Comparison of ENCODE assay signal across 9 mouse cellular contexts in genomic region chr7:25279861-25280791, GRCm38 (mm10). TPM values are rescaled to one million over a fixed set of nuclear protein-coding genes. Genes with fewer than 3 reads are reported as not detected.
DNase-seq lines count a peak whose midpoint lies in the region; ATAC-seq and TF ChIP-seq lines count a peak whose summit lies in the region.
"Had no signal": no experiment of that assay in that cellular context is flagged by ENCODE, and none has a peak within 500 bp of the region (broad histone marks: within the 10 kb centered on the region; RNA-seq: fewer than 3 reads in every experiment).

No protein-coding gene starts in this region.

- no peak for TF ChIP-seq CTCF in thymus, adult 2 months (IDR thresholded peaks at IDR 0.05; ENCODE audit: borderline replicate concordance, control insufficient read depth, extremely low read depth, insufficient read depth, low read length, poor library complexity)
- no peak for TF ChIP-seq CTCF in hindbrain, postnatal 0 days (IDR thresholded peaks at IDR 0.05; ENCODE audit: low read depth)

- H3K4me3 ChIP-seq in thymus, adult 2 months (ENCODE audit: control insufficient read depth, insufficient read depth, low read length): peak overlapping the region; percentile 58
- H3K4me3 ChIP-seq in hindbrain, postnatal 0 days (ENCODE audit: low read length): peak overlapping the region; percentile 54
- H3K4me3 ChIP-seq in liver, embryonic 12.5 days: peak overlapping the region; percentile 67
- peak overlapping the region; percentile 60 for H3K4me3 ChIP-seq in neural tube, embryonic 11.5 days (ENCODE audit: low read depth, low read length)

- peak; percentile 17 for DNase-seq in thymus, adult 2 months
- no peak for DNase-seq in thymus, postnatal 25 days
- peak; percentile 52 to 61 for DNase-seq in cerebellum, adult 18-20 months
- peak; percentile 59 for DNase-seq in gastrocnemius, postnatal 10 days
- peak; percentile 42 for DNase-seq in hindbrain, postnatal 0 days (ENCODE audit: low spot score)
- DNase-seq in neural tube, embryonic 11.5 days (ENCODE audit: low spot score): peak; percentile 48
- DNase-seq in spleen, adult 12 weeks (ENCODE audit: low spot score): no peak

- H3K36me3 ChIP-seq in thymus, adult 2 months (ENCODE audit: control insufficient read depth, insufficient read depth, low read length): peaks cover under 1% of the 10 kb centered on the region
- H3K36me3 ChIP-seq in hindbrain, postnatal 0 days (ENCODE audit: insufficient read depth, low read length): no peaks in the 10 kb centered on the region
- H3K36me3 ChIP-seq in liver, embryonic 12.5 days: peaks cover 8% of the 10 kb centered on the region
- H3K36me3 ChIP-seq in neural tube, embryonic 11.5 days (ENCODE audit: control insufficient read depth, insufficient read depth, low read length): peaks cover 3% of the 10 kb centered on the region; the same call in 1 of the 2 replicates

- no peaks in the 10 kb centered on the region for H3K9me3 ChIP-seq in hindbrain, postnatal 0 days (ENCODE audit: low read length)
- no peaks in the 10 kb centered on the region for H3K9me3 ChIP-seq in liver, embryonic 12.5 days (replicated peaks)
- no peaks in the 10 kb centered on the region for H3K9me3 ChIP-seq in neural tube, embryonic 11.5 days (ENCODE audit: control insufficient read depth, low read length)

- no peak for TF ChIP-seq POLR2A in thymus, adult 2 months (IDR thresholded peaks at IDR 0.05; ENCODE audit: control insufficient read depth, extremely low read depth, insufficient read depth, low read length, poor library complexity)

- peak overlapping the region; percentile 75 for H3K9ac ChIP-seq in hindbrain, postnatal 0 days (replicated peaks; ENCODE audit: low read length)
- peak overlapping the region; percentile 87 for H3K9ac ChIP-seq in liver, embryonic 12.5 days
- peak overlapping the region; percentile 74 for H3K9ac ChIP-seq in neural tube, embryonic 11.5 days (ENCODE audit: low read length)

- no peaks in the 10 kb centered on the region for H3K27me3 ChIP-seq in thymus, adult 2 months (ENCODE audit: control insufficient read depth, insufficient read depth, low read length)
- no peaks in the 10 kb centered on the region for H3K27me3 ChIP-seq in hindbrain, postnatal 0 days (ENCODE audit: insufficient read depth, low read length)
- no peaks in the 10 kb centered on the region for H3K27me3 ChIP-seq in liver, embryonic 12.5 days (replicated peaks)
- H3K27me3 ChIP-seq in neural tube, embryonic 11.5 days (ENCODE audit: control insufficient read depth, insufficient read depth, low read length): no peaks in the 10 kb centered on the region

- peak overlapping the region; percentile 92 for H3K4me2 ChIP-seq in hindbrain, postnatal 0 days (ENCODE audit: low read depth, low read length)
- H3K4me2 ChIP-seq in liver, embryonic 12.5 days: peak overlapping the region; percentile 99
- peak overlapping the region; percentile 84 for H3K4me2 ChIP-seq in neural tube, embryonic 11.5 days (ENCODE audit: low read depth)

- ATAC-seq in hindbrain, postnatal 0 days: no peak
- no peak for ATAC-seq in liver, embryonic 12.5 days
- ATAC-seq in neural tube, embryonic 11.5 days (ENCODE audit: insufficient read depth, low FRiP score, low TSS enrichment): no peak

- peaks cover 59% of the 10 kb centered on the region for H3K4me1 ChIP-seq in thymus, adult 2 months (replicated peaks; ENCODE audit: control insufficient read depth, insufficient read depth, low read length)
- H3K4me1 ChIP-seq in hindbrain, postnatal 0 days (ENCODE audit: insufficient read depth, low read length): peaks cover 40% of the 10 kb centered on the region
- H3K4me1 ChIP-seq in liver, embryonic 12.5 days: peaks cover 86% of the 10 kb centered on the region
- peaks cover 49% of the 10 kb centered on the region for H3K4me1 ChIP-seq in neural tube, embryonic 11.5 days (ENCODE audit: control insufficient read depth, insufficient read depth, low read length)

- 22% methylated on average over 6 of the region's 6 CpGs for WGBS in thymus, adult 2 months
- WGBS in hindbrain, postnatal 0 days: 5% methylated on average over 6 of the region's 6 CpGs
- 3% methylated on average over 6 of the region's 6 CpGs for WGBS in liver, embryonic 12.5 days (ENCODE audit: insufficient replicate concordance)
- 1% methylated on average over 6 of the region's 6 CpGs for WGBS in neural tube, embryonic 11.5 days

- peak overlapping the region; percentile 24; the same call in 1 of the 2 replicates for H3K27ac ChIP-seq in thymus, adult 2 months (ENCODE audit: control insufficient read depth, insufficient read depth, low read length)
- peak overlapping the region; percentile 99 for H3K27ac ChIP-seq in hindbrain, postnatal 0 days
- H3K27ac ChIP-seq in liver, embryonic 12.5 days: peak overlapping the region; percentile 97
- H3K27ac ChIP-seq in neural tube, embryonic 11.5 days (ENCODE audit: low read depth, low read length): peak overlapping the region; percentile 97

RNA-seq across cellular contexts. Expression of gene Cic, which starts 12.6 kb away (rescaled TPM):
- polyA plus RNA-seq in thymus, adult 2 months (2012; rRNA removed): 270 and 297 TPM in 2 replicates
- total RNA-seq in gastrocnemius, postnatal 10 days (2021): 10 to 100 TPM; 65.7 to 73.4 TPM
- 153 and 155 TPM in 2 replicates for total RNA-seq in hindbrain, postnatal 0 days (2014; rRNA removed)
- 28.2 and 30.6 TPM in 2 replicates for polyA plus RNA-seq in hindbrain, postnatal 0 days (2015; fragmentation: Nextera tagmentation; extraction: Ambion mirVana)
- polyA plus RNA-seq in liver, embryonic 12.5 days (2016; fragmentation: Nextera tagmentation; extraction: Ambion mirVana): 17.0 TPM in 2 replicates
- polyA plus RNA-seq in neural tube, embryonic 11.5 days (2014; fragmentation: Nextera tagmentation; extraction: Ambion mirVana): 30.4 and 38.2 TPM in 2 replicates

RNA-seq across cellular contexts. Expression of gene Pafah1b3, which starts 17.7 kb away (rescaled TPM):
- polyA plus RNA-seq in thymus, adult 2 months (2012; rRNA removed): 138 and 140 TPM in 2 replicates
- 10 to 100 TPM in 1 of 2 experiments, 1 to 10 TPM in 1; 7.5 to 12.3 TPM for total RNA-seq in gastrocnemius, postnatal 10 days (2021)
- total RNA-seq in hindbrain, postnatal 0 days (2014; rRNA removed): 534 and 592 TPM in 2 replicates
- 469 and 484 TPM in 2 replicates for polyA plus RNA-seq in hindbrain, postnatal 0 days (2015; fragmentation: Nextera tagmentation; extraction: Ambion mirVana)
- 44.1 and 51.0 TPM in 2 replicates for polyA plus RNA-seq in liver, embryonic 12.5 days (2016; fragmentation: Nextera tagmentation; extraction: Ambion mirVana)
- 321 and 324 TPM in 2 replicates for polyA plus RNA-seq in neural tube, embryonic 11.5 days (2014; fragmentation: Nextera tagmentation; extraction: Ambion mirVana)

RNA-seq across cellular contexts. Expression of gene Prr19, which starts 21.1 kb away (rescaled TPM):
- polyA plus RNA-seq in thymus, adult 2 months (2012; rRNA removed): 0.08 TPM in 1 of 2 replicates, not detected in the other
- total RNA-seq in gastrocnemius, postnatal 10 days (2021): not detected
- total RNA-seq in hindbrain, postnatal 0 days (2014; rRNA removed): 0.93 and 1.4 TPM in 2 replicates
- polyA plus RNA-seq in hindbrain, postnatal 0 days (2015; fragmentation: Nextera tagmentation; extraction: Ambion mirVana): 3.1 and 3.6 TPM in 2 replicates
- 0.10 and 0.14 TPM in 2 replicates for polyA plus RNA-seq in liver, embryonic 12.5 days (2016; fragmentation: Nextera tagmentation; extraction: Ambion mirVana)
- 0.32 and 1.0 TPM in 2 replicates for polyA plus RNA-seq in neural tube, embryonic 11.5 days (2014; fragmentation: Nextera tagmentation; extraction: Ambion mirVana)
- total RNA-seq: common myeloid progenitor, adult 5-6 weeks had no signal

RNA-seq across cellular contexts. Expression of gene Tmem145, which starts 25.8 kb away (rescaled TPM):
- 0.08 and 0.13 TPM in 2 replicates for polyA plus RNA-seq in thymus, adult 2 months (2012; rRNA removed)
- not detected for total RNA-seq in gastrocnemius, postnatal 10 days (2021)
- total RNA-seq in hindbrain, postnatal 0 days (2014; rRNA removed): 56.6 and 88.3 TPM in 2 replicates
- polyA plus RNA-seq in hindbrain, postnatal 0 days (2015; fragmentation: Nextera tagmentation; extraction: Ambion mirVana): 104 and 106 TPM in 2 replicates
- polyA plus RNA-seq in liver, embryonic 12.5 days (2016; fragmentation: Nextera tagmentation; extraction: Ambion mirVana): 0.14 TPM in 2 replicates
- 9.6 and 10.2 TPM in 2 replicates for polyA plus RNA-seq in neural tube, embryonic 11.5 days (2014; fragmentation: Nextera tagmentation; extraction: Ambion mirVana)
- total RNA-seq: common myeloid progenitor, adult 5-6 weeks had no signal

RNA-seq across cellular contexts. Expression of gene Erf, which starts 29.6 kb away (rescaled TPM):
- polyA plus RNA-seq in thymus, adult 2 months (2012; rRNA removed): 59.4 and 60.4 TPM in 2 replicates
- 10 to 100 TPM; 14.9 to 18.4 TPM for total RNA-seq in gastrocnemius, postnatal 10 days (2021)
- total RNA-seq in hindbrain, postnatal 0 days (2014; rRNA removed): 19.0 and 20.8 TPM in 2 replicates
- 3.0 and 3.7 TPM in 2 replicates for polyA plus RNA-seq in hindbrain, postnatal 0 days (2015; fragmentation: Nextera tagmentation; extraction: Ambion mirVana)
- polyA plus RNA-seq in liver, embryonic 12.5 days (2016; fragmentation: Nextera tagmentation; extraction: Ambion mirVana): 6.5 and 7.5 TPM in 2 replicates
- polyA plus RNA-seq in neural tube, embryonic 11.5 days (2014; fragmentation: Nextera tagmentation; extraction: Ambion mirVana): 16.2 and 16.7 TPM in 2 replicates

Comparison
In these comparisons a context has a peak if more than half of its experiments do, and no peak if none do; other contexts are left out.
1. DNase-seq: peak in thymus, adult 2 months (single experiment), cerebellum, adult 18-20 months (2 of 2), gastrocnemius, postnatal 10 days (single experiment), hindbrain, postnatal 0 days (single experiment) and neural tube, embryonic 11.5 days (single experiment); none in thymus, postnatal 25 days (single experiment) and spleen, adult 12 weeks (single experiment).
2. H3K27ac ChIP-seq: peak in every context shown above with its lines; median percentile 99 in hindbrain, postnatal 0 days; 97 in liver, embryonic 12.5 days; 97 in neural tube, embryonic 11.5 days; 24 in thymus, adult 2 months.
3. Peak in every context shown above with its lines, with median percentiles within 50 percentile points of each other: H3K4me3 ChIP-seq, H3K4me2 ChIP-seq and H3K9ac ChIP-seq.